Mouse (Mus musculus) cortical plate, adult 2 months (tissue): ENCODE measurements around the gene Gtf2i.

Experiments used
- CTCF ChIP-seq: fragments of 200-500 bp; IDR thresholded peaks from 2 replicates; pipeline ENCODE4 v1.5.1; 2011; ENCODE audit warnings: mild to moderate bottlenecking, control low read depth, low read length; ENCODE audit not compliant: insufficient read depth; ENCODE audit errors: extremely low read depth
- POLR2A ChIP-seq: fragments of 200-500 bp; IDR thresholded peaks from 2 replicates; pipeline ENCODE4 v1.6.1; 2011; ENCODE audit warnings: mild to moderate bottlenecking, low read length, control low read depth; ENCODE audit not compliant: insufficient read depth; ENCODE audit errors: extremely low read depth

- TF ChIP-seq CTCF (no peak), POLR2A (no peak)
Measured at GRCm38 (mm10) chr5:134275021-134275420, 39.5 kb downstream of the Gtf2i start.
